Mouse (Mus musculus) liver, adult 2 months (tissue): ENCODE data around the gene Olfr1389. TPM values are rescaled to one million over a fixed set of nuclear protein-coding genes. Genes with fewer than 3 reads are reported as not detected.
"Not testable (repeated sequence)": the region's sequence is repeated elsewhere in the genome, so short reads cannot be mapped to it uniquely, and the experiment has no call there.

ENCODE experiments used
- DNase-seq: peaks from one replicate; pipeline ENCODE4 v3.0.0-alpha.2; 2011; ENCODE audit warnings: low read depth, low spot score; ENCODE audit errors: extremely low read depth
- H3K27ac ChIP-seq: fragments of 200-500 bp; replicated peaks from 2 replicates; pipeline ENCODE4 v1.5.1; 2012; ENCODE audit warnings: low read depth, mild to moderate bottlenecking, control low read depth, inconsistent platforms, low read length; ENCODE audit not compliant: insufficient read depth
- H3K27me3 ChIP-seq: fragments of 200-500 bp; 2 replicates; pipeline ENCODE4 v1.6.1; 2012; ENCODE audit warnings: mild to moderate bottlenecking, moderate library complexity, low read length, inconsistent platforms; ENCODE audit not compliant: control insufficient read depth, insufficient read depth
- H3K36me3 ChIP-seq: fragments of 200-500 bp; 2 replicates; pipeline ENCODE4 v1.6.1; 2012; ENCODE audit warnings: low read length, inconsistent platforms; ENCODE audit not compliant: control insufficient read depth, insufficient read depth
- H3K4me1 ChIP-seq: fragments of 200-500 bp; 2 replicates; pipeline ENCODE4 v1.6.1; 2011; ENCODE audit warnings: low read length; ENCODE audit not compliant: control insufficient read depth, insufficient read depth
- H3K4me3 ChIP-seq: fragments of 200-500 bp; 2 replicates; pipeline ENCODE4 v1.5.1; 2011; ENCODE audit warnings: low read depth, mild to moderate bottlenecking, control low read depth, low read length, moderate library complexity; ENCODE audit not compliant: insufficient read depth
- H3K79me2 ChIP-seq: fragments of 200-500 bp; 2 replicates; pipeline ENCODE4 v1.6.1; 2012; ENCODE audit warnings: inconsistent platforms, mild to moderate bottlenecking, low read length, moderate library complexity; ENCODE audit not compliant: control insufficient read depth, insufficient read depth
- H3K9ac ChIP-seq: fragments of 200-500 bp; 2 replicates; pipeline ENCODE4 v1.6.1; 2012; ENCODE audit warnings: low read depth, mild to moderate bottlenecking, control low read depth, inconsistent platforms, low read length
- CTCF ChIP-seq: fragments of 200-500 bp; IDR thresholded peaks from 2 replicates; pipeline ENCODE4 v1.5.1; 2011; ENCODE audit warnings: low read depth, low read length, control low read depth
- POLR2A ChIP-seq: fragments of 200-500 bp; IDR thresholded peaks from 2 replicates; pipeline ENCODE4 v1.6.1; 2011; ENCODE audit warnings: low read length, control low read depth; ENCODE audit not compliant: insufficient read depth; ENCODE audit errors: extremely low read depth
- WGBS: fragments of 180-500 bp; shearing (Covaris S2); methylation state at CpG from one replicate; pipeline ENCODE4 v1.1.7; 2018; 5-methylcytosine and 5-hydroxymethylcytosine counted together
- polyA plus RNA-seq: library from polyadenylated mRNA; depleted of rRNA; stranded (reverse); fragments of >200 nt; gene quantifications from 2 replicates; pipeline ENCODE4 v1.2.3, GENCODE M21; 2012; rRNA removed
- total RNA-seq: library from RNA; depleted of rRNA; stranded (reverse); fragments of >200 nt; gene quantifications from 2 replicates; pipeline ENCODE4 v1.2.3, GENCODE M21; 2014; rRNA removed

Gene Olfr1389
- total and polyA plus RNA-seq, 2 experiments = not detected

- no peak for DNase-seq
- no peaks in the 10 kb centered on the region for H3K36me3 ChIP-seq
- H3K9ac ChIP-seq = no peak overlapping the region
- WGBS = 89% methylated on average over 1 of the region's 1 CpGs
- H3K27me3 ChIP-seq = no peaks in the 10 kb centered on the region
- H3K79me2 ChIP-seq = no peaks in the 10 kb centered on the region
- no peak overlapping the region for H3K4me3 ChIP-seq
- TF ChIP-seq CTCF = no peak
- no peak overlapping the region for H3K27ac ChIP-seq
- no peaks in the 10 kb centered on the region for H3K4me1 ChIP-seq
Observed at GRCm38 (mm10) chr11:49425257-49425927, 2.5 kb downstream of the Olfr1389 start.

DNA sequence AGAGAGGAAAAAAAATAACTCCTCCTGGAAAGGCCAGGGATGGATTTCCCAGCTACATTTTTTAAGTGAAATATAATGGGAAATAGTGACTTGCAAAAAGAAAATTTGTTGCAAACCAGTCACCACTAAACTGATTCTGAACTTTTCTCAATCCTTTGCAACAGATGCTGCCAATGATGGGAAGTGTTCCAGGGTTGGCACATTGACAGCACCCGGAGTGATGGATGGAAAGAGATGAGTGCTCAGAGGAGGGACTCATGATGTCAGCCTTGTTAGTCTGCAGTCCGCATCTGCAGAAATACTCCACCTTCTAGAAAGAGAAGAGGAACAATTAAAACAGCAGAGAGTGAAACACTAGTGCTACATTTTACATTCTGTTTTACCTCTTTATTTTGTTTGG is 6.8 kb downstream of the Olfr1389 start:
- H3K27ac ChIP-seq = no peak overlapping the region
- 76% methylated on average over 2 of the region's 2 CpGs for WGBS
- no peaks in the 10 kb centered on the region for H3K36me3 ChIP-seq
- no peak overlapping the region for H3K4me3 ChIP-seq
- TF ChIP-seq CTCF (no peak), POLR2A (no peak)
- H3K4me1 ChIP-seq = no peaks in the 10 kb centered on the region
- no peaks in the 10 kb centered on the region for H3K27me3 ChIP-seq
- peak; percentile 9 for DNase-seq
- H3K79me2 ChIP-seq = no peaks in the 10 kb centered on the region
- no peak overlapping the region for H3K9ac ChIP-seq

DNA sequence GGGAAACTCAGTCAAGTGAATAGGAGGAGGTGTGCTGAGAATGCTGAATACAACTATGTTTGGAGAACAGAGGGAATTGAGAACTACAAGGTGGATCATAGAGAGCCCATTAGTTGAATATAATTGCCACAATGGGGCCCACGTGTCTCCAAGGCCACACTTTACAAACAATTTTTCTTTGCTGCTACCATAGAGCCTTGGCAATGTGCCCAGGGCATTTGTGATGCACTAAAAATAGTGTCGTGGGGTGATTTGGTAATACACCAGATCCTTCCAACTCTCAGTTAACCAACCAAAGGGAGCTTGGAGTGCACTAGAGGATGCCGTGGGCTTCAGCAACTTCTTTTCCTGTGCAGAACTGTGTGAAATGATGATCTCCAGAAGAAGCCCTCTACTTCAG is 13.5 kb downstream of the Olfr1389 start, which contains the start of gene Olfr1388:
Gene Olfr1388 (plus strand): TSS at position 214 of the 400 bp plus-strand sequence.
- no peaks in the 10 kb centered on the region for H3K27me3 ChIP-seq
- DNase-seq = no peak
- WGBS = 44% methylated on average over 3 of the region's 3 CpGs
- H3K27ac ChIP-seq = no peak within 1 kb of the TSS
- no peak within 1 kb of the TSS for H3K4me3 ChIP-seq
- no peaks in the 10 kb centered on the region for H3K79me2 ChIP-seq
- no peak within 1 kb of the TSS for H3K9ac ChIP-seq
- TF ChIP-seq POLR2A (no peak), CTCF (no peak)
- H3K36me3 ChIP-seq = no peaks in the 10 kb centered on the region
- no peaks in the 10 kb centered on the region for H3K4me1 ChIP-seq

DNA sequence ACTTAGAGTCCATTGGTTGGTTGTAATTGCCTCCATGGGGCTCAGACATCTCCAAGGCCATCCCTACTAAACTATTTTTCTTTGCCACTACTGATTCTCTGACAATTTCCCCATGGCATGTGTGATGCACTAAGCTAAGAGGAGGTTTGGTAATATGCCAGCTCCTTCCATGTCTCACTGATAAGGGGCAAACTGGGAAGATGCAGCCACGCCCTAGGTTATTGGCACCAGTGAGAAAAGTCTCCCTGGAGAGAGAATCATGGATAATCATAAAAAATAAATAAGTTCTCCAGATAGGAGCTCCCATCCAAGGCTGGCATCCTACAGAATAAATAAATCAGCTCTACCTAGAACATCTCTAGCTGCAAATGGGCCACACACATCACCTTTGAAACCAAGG is 32.2 kb downstream of the Olfr1389 start, which contains the start of gene Olfr1387:
Gene Olfr1387 (plus strand): TSS at position 301 of the 400 bp plus-strand sequence.
- Histone ChIP-seq H3K4me3 (no peak within 1 kb of the TSS), H3K79me2 (no peaks in the 10 kb centered on the region), H3K27ac (no peak within 1 kb of the TSS), H3K4me1 (no peaks in the 10 kb centered on the region), H3K27me3 (no peaks in the 10 kb centered on the region), H3K9ac (no peak within 1 kb of the TSS), H3K36me3 (no peaks in the 10 kb centered on the region)
- WGBS = 84% methylated on average over 1 of the region's 1 CpGs
- DNase-seq = no peak
- no peak for TF ChIP-seq CTCF
- TF ChIP-seq POLR2A = no peak

- not testable (repeated sequence) for DNase-seq, H3K36me3 ChIP-seq, H3K27ac ChIP-seq, H3K9ac ChIP-seq, H3K4me1 ChIP-seq, H3K4me3 ChIP-seq, H3K27me3 ChIP-seq, H3K79me2 ChIP-seq
- WGBS = 49% methylated on average over 3 of the region's 3 CpGs
Observed at GRCm38 (mm10) chr11:49464746-49465145, 41.9 kb downstream of the Olfr1389 start, which contains the start of gene Olfr1386. Gene Olfr1386 (plus strand): TSS chr11:49465046.

Other genes starting within 250 kb of the Olfr1389 start
- gene Btnl9, start 235.9 kb upstream of the Olfr1389 start, total RNA-seq = 3.4 and 5.5 TPM in 2 replicates
- gene Btnl9, start 235.9 kb upstream of the Olfr1389 start, polyA plus RNA-seq = 1.9 and 2.3 TPM in 2 replicates
- gene Zfp62, start 219.8 kb upstream of the Olfr1389 start, total RNA-seq = 18.3 and 18.8 TPM in 2 replicates
- gene Zfp62, start 219.8 kb upstream of the Olfr1389 start, polyA plus RNA-seq = 0.71 and 1.4 TPM in 2 replicates
- 44.7 and 60.8 TPM in 2 replicates for gene Mgat1, start 178.9 kb upstream of the Olfr1389 start, total RNA-seq
- gene Mgat1, start 178.9 kb upstream of the Olfr1389 start, polyA plus RNA-seq = 134 and 145 TPM in 2 replicates
- gene Olfr1393, start 144.8 kb upstream of the Olfr1389 start, total RNA-seq = 0.09 and 0.27 TPM in 2 replicates
- 0.47 and 0.55 TPM in 2 replicates for gene Olfr1393, start 144.8 kb upstream of the Olfr1389 start, polyA plus RNA-seq
- gene Olfr1392, start 137.8 kb upstream of the Olfr1389 start, total RNA-seq = not detected in 2 replicates
- 0.09 and 0.26 TPM in 2 replicates for gene Olfr1392, start 137.8 kb upstream of the Olfr1389 start, polyA plus RNA-seq
- gene Olfr10, start 118.3 kb upstream of the Olfr1389 start, total RNA-seq = not detected in 2 replicates
- gene Olfr10, start 118.3 kb upstream of the Olfr1389 start, polyA plus RNA-seq = not detected in 2 replicates
- gene Olfr1391, start 100.3 kb upstream of the Olfr1389 start, total RNA-seq = not detected in 2 replicates
- gene Olfr1391, start 100.3 kb upstream of the Olfr1389 start, polyA plus RNA-seq = not detected in 2 replicates
- not detected in 2 replicates for gene Olfr1390, start 87.9 kb upstream of the Olfr1389 start, total RNA-seq
- gene Olfr1390, start 87.9 kb upstream of the Olfr1389 start, polyA plus RNA-seq = not detected in 2 replicates
- 0.07 TPM in 1 of 2 replicates, not detected in the other for gene Olfr1388, start 13.6 kb downstream of the Olfr1389 start, total RNA-seq
- gene Olfr1388, start 13.6 kb downstream of the Olfr1389 start, polyA plus RNA-seq = not detected in 2 replicates
- not detected in 2 replicates for gene Olfr1387, start 32.3 kb downstream of the Olfr1389 start, total RNA-seq
- gene Olfr1387, start 32.3 kb downstream of the Olfr1389 start, polyA plus RNA-seq = not detected in 2 replicates
- gene Olfr1386, start 42.0 kb downstream of the Olfr1389 start, total RNA-seq = not detected in 2 replicates
- not detected in 2 replicates for gene Olfr1386, start 42.0 kb downstream of the Olfr1389 start, polyA plus RNA-seq
- 0.07 TPM in 1 of 2 replicates, not detected in the other for gene Olfr1385, start 66.0 kb downstream of the Olfr1389 start, total RNA-seq
- not detected in 2 replicates for gene Olfr1385, start 66.0 kb downstream of the Olfr1389 start, polyA plus RNA-seq
- gene Olfr1384, start 83.7 kb downstream of the Olfr1389 start, total RNA-seq = not detected in 2 replicates
- not detected in 2 replicates for gene Olfr1384, start 83.7 kb downstream of the Olfr1389 start, polyA plus RNA-seq
- gene Olfr1383, start 96.6 kb downstream of the Olfr1389 start, total RNA-seq = not detected in 2 replicates
- gene Olfr1383, start 96.6 kb downstream of the Olfr1389 start, polyA plus RNA-seq = not detected in 2 replicates
- not detected in 2 replicates for gene Olfr1382, start 105.2 kb downstream of the Olfr1389 start, total RNA-seq
- not detected in 2 replicates for gene Olfr1382, start 105.2 kb downstream of the Olfr1389 start, polyA plus RNA-seq
- not detected in 2 replicates for gene Olfr1381, start 120.4 kb downstream of the Olfr1389 start, total RNA-seq
- gene Olfr1381, start 120.4 kb downstream of the Olfr1389 start, polyA plus RNA-seq = not detected in 2 replicates
- not detected in 2 replicates for gene Olfr1380, start 133.8 kb downstream of the Olfr1389 start, total RNA-seq
- gene Olfr1380, start 133.8 kb downstream of the Olfr1389 start, polyA plus RNA-seq = not detected in 2 replicates
- 7.8 and 13.6 TPM in 2 replicates for gene Flt4, start 186.2 kb downstream of the Olfr1389 start, total RNA-seq
- 7.5 and 9.8 TPM in 2 replicates for gene Flt4, start 186.2 kb downstream of the Olfr1389 start, polyA plus RNA-seq
- gene Scgb3a1, start 240.5 kb downstream of the Olfr1389 start, total RNA-seq = not detected in 2 replicates
- gene Scgb3a1, start 240.5 kb downstream of the Olfr1389 start, polyA plus RNA-seq = 0.22 TPM in 1 of 2 replicates, not detected in the other